Mouse (Mus musculus) intestine, postnatal 0 days (tissue): ENCODE measurements around the gene Ranbp9. TPM values are rescaled to one million over a fixed set of nuclear protein-coding genes. Genes with fewer than 3 reads are reported as not detected.

Experiments used
- ATAC-seq: fragments of 200-750 bp; cut with Nextera tagmentation; 2 replicates; pipeline ENCODE4 v1.8.0; 2017; ENCODE audit warnings: mild to moderate bottlenecking, moderate TSS enrichment, moderate library complexity
- H3K27ac ChIP-seq: fragments of 300-500 bp; sonication (generic); 2 replicates; pipeline ENCODE4 v1.5.1; 2014; ENCODE audit warnings: mild to moderate bottlenecking, low read depth, low read length, moderate library complexity
- H3K27me3 ChIP-seq: fragments of 300-500 bp; sonication (generic); replicated peaks from 2 replicates; pipeline ENCODE4 v1.6.1; 2014; ENCODE audit warnings: low read length, mixed read lengths; ENCODE audit not compliant: control insufficient read depth, insufficient read depth
- H3K36me3 ChIP-seq: fragments of 300-500 bp; sonication (generic); 2 replicates; pipeline ENCODE4 v1.6.1; 2014; ENCODE audit warnings: mild to moderate bottlenecking, moderate library complexity; ENCODE audit not compliant: control insufficient read depth, insufficient read depth
- H3K4me1 ChIP-seq: fragments of 300-500 bp; sonication (generic); replicated peaks from 2 replicates; pipeline ENCODE4 v1.6.1; 2014; ENCODE audit warnings: antibody characterized with exemption, low read length, mixed read lengths; ENCODE audit not compliant: control insufficient read depth, insufficient read depth
- H3K4me2 ChIP-seq: fragments of 300-500 bp; sonication (generic); replicated peaks from 2 replicates; pipeline ENCODE4 v1.6.1; 2014; ENCODE audit warnings: low read depth, mild to moderate bottlenecking, moderate library complexity
- H3K4me3 ChIP-seq: fragments of 300-500 bp; sonication (generic); 2 replicates; pipeline ENCODE4 v1.5.1; 2014; ENCODE audit warnings: low read depth, low read length
- H3K9ac ChIP-seq: fragments of 300-500 bp; sonication (generic); 2 replicates; pipeline ENCODE4 v1.6.1; 2014; ENCODE audit warnings: mild to moderate bottlenecking, low read depth, low read length
- H3K9me3 ChIP-seq: fragments of 300-500 bp; sonication (generic); 2 replicates; pipeline ENCODE4 v1.6.1; 2016; ENCODE audit warnings: mixed run types; ENCODE audit not compliant: control insufficient read depth
- CTCF ChIP-seq: sonication (generic); IDR thresholded peaks from 2 replicates; pipeline ENCODE4 v1.5.1; 2016; ENCODE audit warnings: low read depth, mild to moderate bottlenecking, control low read depth, antibody characterized with exemption, moderate library complexity
- WGBS: fragments of 180-500 bp; shearing (Covaris S2); extraction: QIAGEN DNeasy Blood & Tissue Kit; methylation state at CpG from one replicate; pipeline ENCODE4 v1.1.7; 2014; 5-methylcytosine and 5-hydroxymethylcytosine counted together
- polyA plus RNA-seq: library from polyadenylated mRNA; unstranded; fragments of >200 nt; fragmentation: Nextera tagmentation; extraction: Ambion mirVana; gene quantifications from 2 replicates; pipeline ENCODE4 v1.2.1, GENCODE M21; 2015

Ranbp9 gene
- polyA plus RNA-seq, 1 experiment from 2014 or later, result 7.2 TPM

DNA sequence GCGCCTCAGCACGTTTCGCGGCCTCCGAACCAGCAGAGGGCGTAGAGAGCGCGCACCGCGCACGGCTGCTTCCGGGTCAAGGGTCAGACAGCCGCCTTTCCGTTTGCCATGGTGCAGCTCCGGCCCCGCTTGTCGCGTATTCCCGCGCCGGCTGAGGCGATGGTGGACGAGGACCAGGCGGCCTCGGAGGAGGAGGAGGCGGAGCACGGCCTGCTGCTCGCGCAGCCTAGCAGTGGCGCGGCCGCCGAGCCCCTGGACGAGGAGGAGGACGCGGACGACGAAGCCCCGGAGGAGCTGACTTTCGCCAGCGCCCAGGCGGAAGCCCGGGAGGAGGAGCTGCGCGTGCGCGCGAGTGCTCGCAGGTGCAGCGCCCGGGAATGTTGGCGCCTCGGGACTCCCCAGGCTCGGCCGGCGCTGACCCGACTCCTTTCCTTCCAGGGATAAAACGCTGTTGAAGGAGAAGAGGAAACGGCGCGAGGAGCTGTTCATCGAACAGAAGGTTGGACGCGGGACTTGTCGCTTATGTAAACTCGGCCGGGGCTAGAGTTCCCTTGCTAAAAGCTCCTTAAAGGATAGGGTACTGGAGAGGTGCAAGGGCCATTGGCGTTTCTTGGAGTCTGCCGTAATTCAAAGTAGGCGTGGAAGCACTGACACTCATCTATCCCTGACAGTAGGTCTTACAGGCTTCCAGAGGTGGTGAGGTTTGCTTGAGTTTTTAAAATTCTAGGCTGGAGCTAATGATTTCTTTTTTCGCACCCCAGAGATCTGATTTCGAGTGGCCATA, 82.6 kb downstream of the Ranbp9 start, which contains the start of gene Nol7:
Gene Nol7 (plus strand): TSS at position 94 of the 784 bp plus-strand sequence.
- Histone ChIP-seq H3K27ac (peak within 1 kb of the TSS; percentile 85), H3K36me3 (peaks cover 31% of the 10 kb centered on the region), H3K4me2 (peak within 1 kb of the TSS; percentile 80), H3K9ac (peak within 1 kb of the TSS; percentile 82), H3K9me3 (no peaks in the 10 kb centered on the region), H3K27me3 (no peaks in the 10 kb centered on the region), H3K4me1 (no peaks in the 10 kb centered on the region), H3K4me3 (peak within 1 kb of the TSS; percentile 71)
- peak; percentile 97 for ATAC-seq
- TF ChIP-seq CTCF, result peak; percentile 94
- WGBS, result 1% methylated on average over 72 of the region's 72 CpGs

DNA sequence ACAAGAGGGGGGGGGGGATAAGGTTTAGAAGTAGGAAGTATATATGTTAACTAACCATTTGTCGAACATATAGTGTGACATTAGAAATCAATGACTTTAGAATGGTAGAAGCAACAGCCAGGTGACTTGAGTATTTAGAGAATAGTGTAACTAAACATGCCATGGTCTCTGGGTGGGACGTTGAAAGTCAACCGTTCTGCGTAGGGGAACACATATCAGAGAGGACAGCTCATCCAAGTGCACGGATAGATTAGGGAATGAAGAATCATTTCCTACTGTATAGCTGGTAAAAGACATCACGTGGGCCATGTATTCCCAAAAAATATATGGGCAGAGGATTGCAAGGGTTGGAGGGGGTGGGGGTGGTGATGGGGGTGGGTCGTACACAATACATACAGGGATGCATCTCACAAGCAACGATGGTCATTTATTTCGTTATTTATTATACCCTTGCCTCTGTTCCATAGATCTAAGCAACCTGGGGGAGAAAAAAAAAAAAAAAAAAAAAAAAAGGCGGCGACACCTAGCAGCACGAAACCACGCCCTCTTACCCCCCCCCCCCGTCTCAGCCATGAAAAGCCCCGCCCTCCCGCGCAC, 83.3 kb downstream of the Ranbp9 start:
- peak overlapping the region; percentile 71 for H3K4me3 ChIP-seq

DNA sequence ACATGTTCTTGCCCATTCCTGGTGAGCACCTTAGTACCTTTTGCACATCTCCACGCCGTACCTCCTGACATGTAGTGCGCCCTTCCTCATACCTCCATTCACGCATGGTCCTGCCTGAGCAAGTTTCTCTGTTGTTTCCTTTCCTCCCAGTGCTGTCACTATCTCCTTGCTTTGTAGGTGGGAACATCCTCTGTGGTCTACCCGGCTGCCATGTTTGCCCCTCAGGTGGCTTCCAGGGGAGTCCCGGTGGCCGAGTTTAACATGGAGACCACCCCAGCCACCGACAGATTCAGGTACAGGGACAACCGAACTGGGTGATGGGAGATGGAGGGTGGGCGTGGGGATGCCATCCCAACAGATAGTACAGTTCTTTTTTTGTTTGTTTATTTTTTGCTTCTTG, 95.8 kb downstream of the Ranbp9 start:
- Histone ChIP-seq H3K36me3 (no peaks in the 10 kb centered on the region), H3K4me1 (no peaks in the 10 kb centered on the region), H3K4me2 (no peak overlapping the region), H3K27ac (no peak overlapping the region), H3K9me3 (no peaks in the 10 kb centered on the region), H3K9ac (no peak overlapping the region), H3K27me3 (no peaks in the 10 kb centered on the region), H3K4me3 (no peak overlapping the region)
- no peak for ATAC-seq
- 96% methylated on average over 10 of the region's 10 CpGs for WGBS
- no peak for TF ChIP-seq CTCF

More for the DNA sequence above, 83.3 kb downstream of the Ranbp9 start:
- H3K9ac ChIP-seq, result peak overlapping the region; percentile 82
- no peak for ATAC-seq
- H3K9me3 ChIP-seq, result no peaks in the 10 kb centered on the region
- peaks cover 29% of the 10 kb centered on the region for H3K36me3 ChIP-seq
- no peaks in the 10 kb centered on the region for H3K4me1 ChIP-seq
- WGBS, result 77% methylated on average over 9 of the region's 17 CpGs
- H3K27ac ChIP-seq, result no peak overlapping the region
- no peak for TF ChIP-seq CTCF
- peak overlapping the region; percentile 80; the same call in 1 of the 2 replicates for H3K4me2 ChIP-seq
- no peaks in the 10 kb centered on the region for H3K27me3 ChIP-seq

DNA sequence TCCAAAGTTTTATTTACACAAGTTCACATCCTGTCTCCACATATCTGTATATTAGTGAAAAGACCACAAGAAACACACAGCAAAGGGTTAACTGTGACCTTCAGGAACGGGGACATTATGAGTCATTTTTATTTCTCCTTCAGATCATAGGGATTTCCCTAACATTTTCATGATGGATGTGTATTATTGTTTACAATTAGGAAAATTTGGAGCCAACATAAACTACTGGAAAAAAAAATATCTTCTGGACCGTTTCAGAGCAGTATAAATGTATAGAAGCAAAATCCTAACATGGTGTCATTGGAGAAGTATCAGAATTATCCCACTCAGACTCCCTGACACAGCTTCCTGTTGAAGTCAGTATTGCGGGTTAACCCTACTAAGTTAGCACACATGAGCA, 101.1 kb downstream of the Ranbp9 start:
- TF ChIP-seq CTCF, result no peak
- H3K27me3 ChIP-seq, result no peaks in the 10 kb centered on the region
- WGBS, result 61% methylated on average over 3 of the region's 3 CpGs

DNA sequence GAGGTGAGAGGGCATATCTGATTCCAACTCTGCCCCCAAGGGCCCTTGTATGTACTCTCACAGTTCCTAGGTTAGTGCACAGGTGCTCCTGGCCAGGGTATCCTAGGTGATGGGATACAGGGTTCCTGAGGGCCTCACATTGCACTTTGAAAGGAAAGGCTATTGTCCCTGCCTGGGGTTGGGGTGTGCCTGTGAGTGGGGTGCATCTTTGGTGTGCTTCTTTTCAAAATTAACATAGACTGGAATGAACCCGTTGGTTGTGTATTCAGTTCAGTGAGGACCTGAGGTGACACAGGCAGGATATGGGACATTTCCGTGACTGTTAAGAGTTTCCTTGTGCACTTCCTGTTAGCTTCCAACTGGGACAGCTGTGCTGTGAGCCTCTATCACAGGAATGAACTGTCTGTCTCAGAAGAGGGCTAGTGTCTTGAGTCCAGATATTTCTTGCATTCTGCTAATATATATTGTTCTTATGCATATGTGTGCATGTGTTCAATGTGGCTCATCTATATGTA, 106.1 kb downstream of the Ranbp9 start:
- Histone ChIP-seq H3K27me3 (no peaks in the 10 kb centered on the region), H3K27ac (no peak overlapping the region), H3K36me3 (peaks cover 31% of the 10 kb centered on the region), H3K4me1 (no peaks in the 10 kb centered on the region), H3K9me3 (no peaks in the 10 kb centered on the region), H3K4me2 (no peak overlapping the region), H3K9ac (no peak overlapping the region), H3K4me3 (no peak overlapping the region)
- ATAC-seq, result no peak
- no peak for TF ChIP-seq CTCF
- 70% methylated on average over 2 of the region's 2 CpGs for WGBS

More for the DNA sequence above, 101.1 kb downstream of the Ranbp9 start:
- Histone ChIP-seq H3K9ac (no peak overlapping the region), H3K4me3 (no peak overlapping the region), H3K36me3 (peaks cover 15% of the 10 kb centered on the region; the same call in 1 of the 2 replicates), H3K9me3 (no peaks in the 10 kb centered on the region), H3K27ac (no peak overlapping the region), H3K4me1 (no peaks in the 10 kb centered on the region), H3K4me2 (no peak overlapping the region)
- ATAC-seq, result no peak

DNA sequence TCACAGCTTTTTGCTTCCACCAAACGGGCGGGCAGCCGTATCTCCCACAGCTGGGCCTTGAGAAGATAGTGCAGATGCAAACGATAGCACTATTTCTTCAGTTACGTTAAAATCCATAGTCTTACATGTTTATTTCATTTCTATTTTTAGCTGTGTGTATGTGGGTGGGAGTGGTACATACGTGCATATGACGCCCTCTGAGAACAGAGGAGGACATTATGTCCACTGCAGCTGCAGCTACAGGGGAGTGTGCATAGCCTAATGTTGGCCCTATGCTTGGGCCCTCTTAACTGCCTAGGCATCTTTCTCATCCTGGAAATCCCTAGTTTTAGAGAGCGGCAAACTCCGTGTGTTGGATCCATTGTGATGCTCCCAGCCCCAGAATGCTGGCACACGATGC, 106.9 kb downstream of the Ranbp9 start:
- TF ChIP-seq CTCF, result no peak
- Histone ChIP-seq H3K4me3 (no peak overlapping the region), H3K27ac (no peak overlapping the region), H3K36me3 (peaks cover 31% of the 10 kb centered on the region), H3K4me1 (no peaks in the 10 kb centered on the region), H3K4me2 (no peak overlapping the region), H3K27me3 (no peaks in the 10 kb centered on the region), H3K9me3 (no peaks in the 10 kb centered on the region), H3K9ac (no peak overlapping the region)
- no peak for ATAC-seq
- 77% methylated on average over 10 of the region's 10 CpGs for WGBS
